Mouse (Mus musculus) heart, postnatal 0 days (tissue): ENCODE measurements at regions not wholly inside any gene's neighbourhood (a gene's known extent, or its start where the extent isn't known, plus 50 kb on each side); places are given as distances from the start of the nearest gene placed in this dataset.
"Not testable (repeated sequence)": the region's sequence is repeated elsewhere in the genome, so short reads cannot be mapped to it uniquely, and the experiment has no call there.

Source experiments
- ATAC-seq: fragments of 200-750 bp; cut with Nextera tagmentation; 2 replicates; pipeline ENCODE4 v1.8.0; 2017; ENCODE audit warnings: low read depth, moderate number of reproducible peaks, moderate library complexity; ENCODE audit not compliant: insufficient read depth
- DNase-seq: peaks from one replicate; pipeline ENCODE4 v3.0.0-alpha.2; 2016; ENCODE audit warnings: low spot score
- H3K27ac ChIP-seq: fragments of 300-500 bp; sonication (generic); 2 replicates; pipeline ENCODE4 v1.5.1; 2014; ENCODE audit warnings: low read depth, mild to moderate bottlenecking
- H3K27me3 ChIP-seq: fragments of 300-500 bp; sonication (generic); 2 replicates; pipeline ENCODE4 v1.6.1; 2014; ENCODE audit warnings: low read length, mixed read lengths; ENCODE audit not compliant: control insufficient read depth, insufficient read depth
- H3K36me3 ChIP-seq: fragments of 300-500 bp; sonication (generic); replicated peaks from 2 replicates; pipeline ENCODE4 v1.6.1; 2014; ENCODE audit warnings: low read length, mixed read lengths; ENCODE audit not compliant: control insufficient read depth, insufficient read depth
- H3K4me1 ChIP-seq: fragments of 300-500 bp; sonication (generic); 2 replicates; pipeline ENCODE4 v1.6.1; 2014; ENCODE audit warnings: antibody characterized with exemption; ENCODE audit not compliant: control insufficient read depth, insufficient read depth
- H3K4me2 ChIP-seq: fragments of 300-500 bp; sonication (generic); 2 replicates; pipeline ENCODE4 v1.6.1; 2014; ENCODE audit warnings: low read depth, mild to moderate bottlenecking, low read length, moderate library complexity
- H3K4me3 ChIP-seq: fragments of 300-500 bp; sonication (generic); 2 replicates; pipeline ENCODE4 v1.5.1; 2014; ENCODE audit warnings: low read depth, low read length
- H3K9ac ChIP-seq: fragments of 300-500 bp; sonication (generic); replicated peaks from 2 replicates; pipeline ENCODE4 v1.6.1; 2014; ENCODE audit warnings: low read depth, low read length, mixed read lengths
- H3K9me3 ChIP-seq: fragments of 300-500 bp; sonication (generic); replicated peaks from 2 replicates; pipeline ENCODE4 v1.6.1; 2016; ENCODE audit warnings: low read length; ENCODE audit not compliant: control insufficient read depth
- WGBS: fragments of 180-500 bp; shearing (Covaris S2); extraction: QIAGEN DNeasy Blood & Tissue Kit; methylation state at CpG from one replicate; pipeline ENCODE4 v1.1.7; 2014; 5-methylcytosine and 5-hydroxymethylcytosine counted together

GRCm38 (mm10) chr13:74563483-74564330, 69.9 kb upstream of the Zfp825 start:
- Histone ChIP-seq H3K27ac (peak overlapping the region; percentile 87), H3K9ac (peak overlapping the region; percentile 44; the same call in 1 of the 2 replicates), H3K4me2 (peak overlapping the region; percentile 70), H3K4me3 (peak overlapping the region; percentile 63)
- not testable (repeated sequence) for H3K9me3 ChIP-seq, H3K4me1 ChIP-seq, H3K27me3 ChIP-seq, H3K36me3 ChIP-seq
- ATAC-seq (peak; percentile 95), DNase-seq (peak; percentile 87)
- WGBS = 1% methylated on average over 27 of the region's 27 CpGs

- not testable (repeated sequence) for DNase-seq, H3K27me3 ChIP-seq, H3K4me1 ChIP-seq, ATAC-seq, H3K9me3 ChIP-seq, H3K36me3 ChIP-seq
- Histone ChIP-seq H3K9ac (peak overlapping the region; percentile 44; the same call in 1 of the 2 replicates), H3K4me3 (peak overlapping the region; percentile 63), H3K4me2 (peak overlapping the region; percentile 70), H3K27ac (peak overlapping the region; percentile 87)
- 7% methylated on average over 2 of the region's 2 CpGs for WGBS
Measured at GRCm38 (mm10) chr13:74564331-74564727, 70.5 kb upstream of the Zfp825 start.

- not testable (repeated sequence) for H3K27me3 ChIP-seq, H3K4me3 ChIP-seq, H3K27ac ChIP-seq, DNase-seq, H3K36me3 ChIP-seq, H3K9me3 ChIP-seq, H3K9ac ChIP-seq, ATAC-seq, H3K4me2 ChIP-seq, H3K4me1 ChIP-seq
- 55% methylated on average over 4 of the region's 4 CpGs for WGBS
Measured at GRCm38 (mm10) chr13:74569967-74570366, 69.4 kb upstream of the Erap1 start.
